Mouse (Mus musculus) small intestine, adult 2 months (tissue): Measurements from ENCODE around the gene Axin2.

Experiments
- CTCF ChIP-seq: fragments of 200-500 bp; IDR thresholded peaks from 2 replicates; pipeline ENCODE4 v1.5.1; 2012; ENCODE audit warnings: low read depth, mild to moderate bottlenecking, control low read depth, inconsistent platforms, low read length, moderate library complexity, mixed read lengths; ENCODE audit not compliant: insufficient replicate concordance, insufficient read length; ENCODE audit errors: extremely low read depth
- POLR2A ChIP-seq: fragments of 200-500 bp; IDR thresholded peaks from 2 replicates; pipeline ENCODE4 v1.6.1; 2012; ENCODE audit warnings: low read depth, mild to moderate bottlenecking, control low read depth, inconsistent platforms, low read length, moderate library complexity

DNA sequence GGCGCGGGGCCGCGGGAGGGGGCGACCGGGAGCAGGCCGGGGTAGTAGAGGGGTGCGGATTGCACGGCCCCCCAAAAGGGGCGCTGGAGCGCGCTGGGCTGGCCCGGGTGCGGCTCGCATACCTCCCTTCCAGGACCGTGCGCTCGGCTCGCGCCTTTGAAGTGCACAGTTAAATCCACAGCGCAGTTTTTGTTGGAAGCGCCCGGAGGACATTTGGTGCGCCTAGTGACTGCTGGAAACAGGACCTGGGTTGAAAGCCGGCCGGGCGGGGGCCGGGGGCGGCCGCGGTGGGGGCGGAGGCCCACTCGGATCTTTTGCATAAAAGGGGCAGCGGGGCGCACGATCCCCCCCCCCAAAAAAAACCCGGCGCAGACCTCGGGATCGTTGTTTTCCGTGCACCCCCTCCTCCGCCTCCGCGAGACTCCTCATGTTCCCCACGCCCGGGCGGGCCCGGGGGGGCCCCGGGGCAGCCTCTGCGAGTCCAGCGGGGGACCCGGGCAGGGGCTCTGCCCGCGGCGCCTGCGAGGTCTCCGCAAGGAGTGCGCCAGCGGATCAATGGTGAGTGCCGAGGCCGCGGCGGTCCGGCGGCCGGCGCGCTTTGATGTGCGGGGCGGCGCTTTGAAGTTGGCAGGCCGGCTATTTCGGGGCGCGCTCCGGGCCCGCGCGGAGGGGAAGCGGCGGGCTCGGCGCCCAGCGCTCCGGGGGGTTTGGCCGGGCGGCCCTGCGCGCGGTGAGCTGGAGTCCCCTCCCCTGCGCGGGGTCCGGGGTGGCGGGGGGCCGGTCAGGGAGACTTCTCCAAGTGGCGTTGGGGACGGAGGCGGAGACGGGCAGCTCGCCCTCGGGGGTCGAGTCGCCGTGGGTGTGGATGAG lies 722 bp downstream of the Axin2 start:
- TF ChIP-seq CTCF = no peak
- TF ChIP-seq POLR2A = no peak; the same call in 1 of the 2 replicates
